Mouse (Mus musculus): ENCODE results near the gene Ndnf. TPM values are rescaled to one million over a fixed set of nuclear protein-coding genes. Genes with fewer than 3 reads are reported as not detected.
A peak's percentile ranks its signal among the peaks of the same experiment; 100 is the strongest.

The Ndnf gene
- 5.2 and 6.0 TPM in 2 replicates for polyA plus RNA-seq (2014; fragmentation: Nextera tagmentation; extraction: Ambion mirVana)

GRCm38 (mm10) chr6:65671451-65671850 lies at the start of gene Ndnf:
Gene Ndnf, plus strand, starts transcription at chr6:65671590.
- Histone ChIP-seq H3K27me3 (ENCODE audit: control insufficient read depth, insufficient read depth, low read length) (no peaks in the 10 kb centered on the region), H3K4me1 (ENCODE audit: control insufficient read depth, insufficient read depth, low read length) (0 out of 2 replicates have a peak, but pooled peaks cover 6% of the 10 kb centered on the region), H3K9ac (replicated peaks; ENCODE audit: low read length) (peak within 1 kb of the TSS; percentile 45), H3K36me3 (ENCODE audit: control insufficient read depth, insufficient read depth, low read length) (no peaks in the 10 kb centered on the region), H3K4me2 (ENCODE audit: low read length) (peak within 1 kb of the TSS; percentile 97), H3K27ac (replicated peaks; ENCODE audit: low read depth, low read length) (0 out of 2 replicates have a peak within 1 kb of the TSS, but pooled peaks have one; percentile 13), H3K9me3 (ENCODE audit: control insufficient read depth, low read length) (no peaks in the 10 kb centered on the region), H3K4me3 (replicated peaks; ENCODE audit: low read depth, low read length) (peak within 1 kb of the TSS; percentile 50)
- ATAC-seq (ENCODE audit: low FRiP score, low TSS enrichment): peak; percentile 89
- WGBS: 0% methylated on average over 27 of the region's 45 CpGs
- DNase-seq: peak; percentile 87

GRCm38 (mm10) chr6:65623016-65623715 lies 48.2 kb upstream of the Ndnf start:
- no peaks in the 10 kb centered on the region for H3K36me3 ChIP-seq (ENCODE audit: control insufficient read depth, insufficient read depth, low read length)
- no peak overlapping the region for H3K4me3 ChIP-seq (replicated peaks; ENCODE audit: low read depth, low read length)
- no peak overlapping the region for H3K27ac ChIP-seq (replicated peaks; ENCODE audit: low read depth, low read length)
- WGBS: 74% methylated on average over 3 of the region's 3 CpGs
- peak; percentile 25 for DNase-seq
- H3K9me3 ChIP-seq (ENCODE audit: control insufficient read depth, low read length): no peaks in the 10 kb centered on the region
- ATAC-seq (ENCODE audit: low FRiP score, low TSS enrichment): no peak
- H3K4me1 ChIP-seq (ENCODE audit: control insufficient read depth, insufficient read depth, low read length): no peaks in the 10 kb centered on the region
- H3K27me3 ChIP-seq (ENCODE audit: control insufficient read depth, insufficient read depth, low read length): no peaks in the 10 kb centered on the region
- H3K9ac ChIP-seq (replicated peaks; ENCODE audit: low read length): no peak overlapping the region
- H3K4me2 ChIP-seq (ENCODE audit: low read length): no peak overlapping the region

- no peak overlapping the region for H3K27ac ChIP-seq (replicated peaks; ENCODE audit: low read depth, low read length)
- WGBS: 91% methylated on average over 2 of the region's 2 CpGs
- H3K4me3 ChIP-seq (replicated peaks; ENCODE audit: low read depth, low read length): no peak overlapping the region
- no peaks in the 10 kb centered on the region for H3K27me3 ChIP-seq (ENCODE audit: control insufficient read depth, insufficient read depth, low read length)
- no peaks in the 10 kb centered on the region for H3K36me3 ChIP-seq (ENCODE audit: control insufficient read depth, insufficient read depth, low read length)
- ATAC-seq (ENCODE audit: low FRiP score, low TSS enrichment) (no peak), DNase-seq (no peak)
- H3K4me1 ChIP-seq (ENCODE audit: control insufficient read depth, insufficient read depth, low read length): no peaks in the 10 kb centered on the region
- no peak overlapping the region for H3K4me2 ChIP-seq (ENCODE audit: low read length)
- no peak overlapping the region for H3K9ac ChIP-seq (replicated peaks; ENCODE audit: low read length)
- H3K9me3 ChIP-seq (ENCODE audit: control insufficient read depth, low read length): no peaks in the 10 kb centered on the region
Measured at GRCm38 (mm10) chr6:65630578-65630977, 40.8 kb upstream of the Ndnf start.

DNA sequence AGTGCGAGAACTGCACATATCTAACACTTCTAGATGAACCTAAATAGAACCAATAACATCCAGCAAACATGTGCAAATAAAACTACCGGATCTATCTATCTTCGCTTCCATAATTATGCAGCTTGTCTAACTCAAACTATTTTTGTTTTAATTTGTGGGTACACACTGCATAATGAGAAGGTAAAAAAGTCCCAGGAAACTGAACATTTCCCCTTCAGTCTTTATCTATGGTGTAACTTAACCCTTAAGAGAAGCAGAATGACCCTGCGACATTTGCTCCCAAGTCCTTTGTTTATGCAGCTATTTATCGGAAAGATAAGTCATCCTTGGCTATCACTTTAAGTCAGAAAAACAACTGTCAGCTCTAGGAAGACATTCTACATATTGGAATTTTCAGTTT lies 39.2 kb upstream of the Ndnf start:
- Histone ChIP-seq H3K27me3 (ENCODE audit: control insufficient read depth, insufficient read depth, low read length) (no peaks in the 10 kb centered on the region), H3K4me1 (ENCODE audit: control insufficient read depth, insufficient read depth, low read length) (no peaks in the 10 kb centered on the region), H3K4me3 (replicated peaks; ENCODE audit: low read depth, low read length) (no peak overlapping the region), H3K27ac (replicated peaks; ENCODE audit: low read depth, low read length) (no peak overlapping the region), H3K9me3 (ENCODE audit: control insufficient read depth, low read length) (no peaks in the 10 kb centered on the region), H3K9ac (replicated peaks; ENCODE audit: low read length) (no peak overlapping the region), H3K4me2 (ENCODE audit: low read length) (no peak overlapping the region), H3K36me3 (ENCODE audit: control insufficient read depth, insufficient read depth, low read length) (no peaks in the 10 kb centered on the region)
- WGBS: 89% methylated on average over 5 of the region's 5 CpGs
- ATAC-seq (ENCODE audit: low FRiP score, low TSS enrichment): no peak
- no peak for DNase-seq

DNA sequence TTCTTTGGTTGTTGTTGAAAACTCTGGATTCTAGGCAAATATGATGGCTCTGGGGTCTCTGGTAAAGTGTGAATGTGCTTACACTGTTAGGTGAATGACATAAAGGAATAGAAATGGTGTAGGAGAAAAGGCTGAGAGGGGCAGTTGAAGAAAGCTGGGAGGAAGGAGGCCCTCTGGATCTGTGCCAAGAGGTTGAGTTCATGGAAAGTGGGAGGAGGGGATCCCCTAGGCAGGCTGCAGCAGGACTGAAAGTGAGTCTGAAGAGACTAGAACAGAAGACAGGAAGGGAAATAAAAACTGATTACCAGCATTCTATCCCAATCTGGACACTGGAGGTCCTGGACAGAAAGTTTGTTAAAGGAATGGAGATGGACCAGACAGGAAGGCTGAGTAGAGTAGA lies 29.0 kb upstream of the Ndnf start:
- DNase-seq: no peak
- Histone ChIP-seq H3K4me2 (ENCODE audit: low read length) (no peak overlapping the region), H3K27me3 (ENCODE audit: control insufficient read depth, insufficient read depth, low read length) (no peaks in the 10 kb centered on the region), H3K4me3 (replicated peaks; ENCODE audit: low read depth, low read length) (no peak overlapping the region), H3K9me3 (ENCODE audit: control insufficient read depth, low read length) (0 out of 2 replicates have a peak, but pooled peaks cover 7% of the 10 kb centered on the region), H3K27ac (replicated peaks; ENCODE audit: low read depth, low read length) (no peak overlapping the region), H3K9ac (replicated peaks; ENCODE audit: low read length) (no peak overlapping the region), H3K36me3 (ENCODE audit: control insufficient read depth, insufficient read depth, low read length) (no peaks in the 10 kb centered on the region), H3K4me1 (ENCODE audit: control insufficient read depth, insufficient read depth, low read length) (no peaks in the 10 kb centered on the region)
- no peak for ATAC-seq (ENCODE audit: low FRiP score, low TSS enrichment)

DNA sequence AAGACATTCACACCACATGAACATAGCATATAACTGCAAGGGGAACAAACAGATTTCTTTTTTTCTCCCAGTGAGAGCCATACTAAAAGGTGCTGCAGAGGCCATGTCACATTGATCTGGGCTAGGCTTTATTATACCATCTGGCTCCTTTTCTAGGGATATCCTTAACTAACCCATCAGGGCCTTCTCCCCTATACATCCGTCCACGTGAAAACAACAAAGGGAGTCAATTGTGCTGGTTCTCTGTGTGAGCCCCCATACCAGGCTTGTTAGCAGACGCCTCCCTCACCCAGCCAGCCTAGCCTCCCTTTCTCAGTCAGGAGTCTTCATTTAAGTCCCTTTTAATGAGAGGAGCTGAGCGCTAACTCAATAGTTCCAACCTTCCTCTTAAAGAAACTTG lies 27.3 kb upstream of the Ndnf start:
- DNase-seq (no peak), ATAC-seq (ENCODE audit: low FRiP score, low TSS enrichment) (no peak)
- H3K27ac ChIP-seq (replicated peaks; ENCODE audit: low read depth, low read length): no peak overlapping the region
- no peaks in the 10 kb centered on the region for H3K36me3 ChIP-seq (ENCODE audit: control insufficient read depth, insufficient read depth, low read length)
- no peak overlapping the region for H3K9ac ChIP-seq (replicated peaks; ENCODE audit: low read length)
- H3K27me3 ChIP-seq (ENCODE audit: control insufficient read depth, insufficient read depth, low read length): no peaks in the 10 kb centered on the region
- no peak overlapping the region for H3K4me3 ChIP-seq (replicated peaks; ENCODE audit: low read depth, low read length)
- H3K4me1 ChIP-seq (ENCODE audit: control insufficient read depth, insufficient read depth, low read length): no peaks in the 10 kb centered on the region
- H3K9me3 ChIP-seq (ENCODE audit: control insufficient read depth, low read length): no peaks in the 10 kb centered on the region
- 28% methylated on average over 4 of the region's 4 CpGs for WGBS
- no peak overlapping the region for H3K4me2 ChIP-seq (ENCODE audit: low read length)

- H3K27me3 ChIP-seq (ENCODE audit: control insufficient read depth, insufficient read depth, low read length): no peaks in the 10 kb centered on the region
- no peak overlapping the region for H3K4me3 ChIP-seq (replicated peaks; ENCODE audit: low read depth, low read length)
- no peak overlapping the region for H3K4me2 ChIP-seq (ENCODE audit: low read length)
- no peaks in the 10 kb centered on the region for H3K4me1 ChIP-seq (ENCODE audit: control insufficient read depth, insufficient read depth, low read length)
- no peak for ATAC-seq (ENCODE audit: low FRiP score, low TSS enrichment)
- H3K9me3 ChIP-seq (ENCODE audit: control insufficient read depth, low read length): no peaks in the 10 kb centered on the region
- 79% methylated on average over 3 of the region's 3 CpGs for WGBS
- no peak overlapping the region for H3K9ac ChIP-seq (replicated peaks; ENCODE audit: low read length)
- no peaks in the 10 kb centered on the region for H3K36me3 ChIP-seq (ENCODE audit: control insufficient read depth, insufficient read depth, low read length)
- H3K27ac ChIP-seq (replicated peaks; ENCODE audit: low read depth, low read length): no peak overlapping the region
- no peak for DNase-seq
Measured at GRCm38 (mm10) chr6:65646408-65646807, 25.0 kb upstream of the Ndnf start.

DNA sequence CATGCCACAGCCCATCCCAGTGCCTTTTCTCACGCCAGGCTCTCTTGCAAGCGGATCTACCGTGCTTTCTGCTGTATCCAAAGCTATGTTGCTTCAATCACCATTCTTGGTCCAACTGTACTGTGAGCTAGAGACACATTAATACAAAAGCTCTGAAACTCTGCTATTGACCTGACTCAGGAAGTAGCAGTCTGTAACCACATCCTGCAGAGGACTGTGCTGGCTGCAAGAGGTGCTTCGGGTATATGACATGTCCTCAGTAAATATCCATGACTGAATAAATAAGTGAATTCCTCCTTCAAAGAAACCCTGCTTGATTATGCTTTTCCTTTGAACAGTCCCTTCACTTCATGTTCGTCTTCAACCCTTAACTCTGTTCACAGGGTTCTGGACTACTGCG lies 23.7 kb upstream of the Ndnf start:
- no peak overlapping the region for H3K27ac ChIP-seq (replicated peaks; ENCODE audit: low read depth, low read length)
- WGBS: 86% methylated on average over 6 of the region's 6 CpGs
- ATAC-seq (ENCODE audit: low FRiP score, low TSS enrichment): no peak
- no peaks in the 10 kb centered on the region for H3K9me3 ChIP-seq (ENCODE audit: control insufficient read depth, low read length)
- H3K27me3 ChIP-seq (ENCODE audit: control insufficient read depth, insufficient read depth, low read length): no peaks in the 10 kb centered on the region
- H3K4me2 ChIP-seq (ENCODE audit: low read length): no peak overlapping the region
- no peaks in the 10 kb centered on the region for H3K4me1 ChIP-seq (ENCODE audit: control insufficient read depth, insufficient read depth, low read length)
- no peak for DNase-seq
- no peak overlapping the region for H3K4me3 ChIP-seq (replicated peaks; ENCODE audit: low read depth, low read length)
- no peaks in the 10 kb centered on the region for H3K36me3 ChIP-seq (ENCODE audit: control insufficient read depth, insufficient read depth, low read length)
- H3K9ac ChIP-seq (replicated peaks; ENCODE audit: low read length): no peak overlapping the region

GRCm38 (mm10) chr6:65651376-65651775 lies 20.0 kb upstream of the Ndnf start:
- no peaks in the 10 kb centered on the region for H3K4me1 ChIP-seq (ENCODE audit: control insufficient read depth, insufficient read depth, low read length)
- DNase-seq (peak; percentile 87), ATAC-seq (ENCODE audit: low FRiP score, low TSS enrichment) (no peak)
- H3K9ac ChIP-seq (replicated peaks; ENCODE audit: low read length): no peak overlapping the region
- H3K27ac ChIP-seq (replicated peaks; ENCODE audit: low read depth, low read length): no peak overlapping the region
- H3K4me3 ChIP-seq (replicated peaks; ENCODE audit: low read depth, low read length): no peak overlapping the region
- H3K4me2 ChIP-seq (ENCODE audit: low read length): no peak overlapping the region
- no peaks in the 10 kb centered on the region for H3K9me3 ChIP-seq (ENCODE audit: control insufficient read depth, low read length)
- no peaks in the 10 kb centered on the region for H3K27me3 ChIP-seq (ENCODE audit: control insufficient read depth, insufficient read depth, low read length)
- no peaks in the 10 kb centered on the region for H3K36me3 ChIP-seq (ENCODE audit: control insufficient read depth, insufficient read depth, low read length)
- WGBS: 35% methylated on average over 4 of the region's 4 CpGs
